Mouse (Mus musculus) common myeloid progenitor, adult 5-6 weeks (primary cell): ENCODE data around the gene Pcbp1. TPM values are rescaled to one million over a fixed set of nuclear protein-coding genes. Genes with fewer than 3 reads are reported as not detected.

ENCODE experiments used
- total RNA-seq: library from RNA; stranded (forward); fragments of 200-1000, 187-1606 nt; gene quantifications from 2 replicates; pipeline ENCODE4 v1.2.3, GENCODE M21; 2017

The Pcbp1 gene
- total RNA-seq, 1 experiment from 2014 or later: 172 TPM

Other genes starting within 250 kb of the Pcbp1 start
- 63.1 and 85.5 TPM in 2 replicates for gene Fam136a, start 160.7 kb downstream of the Pcbp1 start, total RNA-seq
- 75.2 and 119 TPM in 2 replicates for gene Snrpg, start 155.0 kb downstream of the Pcbp1 start, total RNA-seq
- 32.1 and 42.2 TPM in 2 replicates for gene Pcyox1, start 129.2 kb downstream of the Pcbp1 start, total RNA-seq
- gene Tia1, start 122.1 kb downstream of the Pcbp1 start, total RNA-seq: 110 and 120 TPM in 2 replicates
- gene Gm44790, start 99.7 kb downstream of the Pcbp1 start, total RNA-seq: not detected in 2 replicates
- 37.6 and 42.6 TPM in 2 replicates for gene C87436, start 87.9 kb downstream of the Pcbp1 start, total RNA-seq
- 0.55 TPM in 1 of 2 replicates, not detected in the other for gene Asprv1, start 101.8 kb upstream of the Pcbp1 start, total RNA-seq
- 23.6 and 24.5 TPM in 2 replicates for gene Mxd1, start 142.8 kb upstream of the Pcbp1 start, total RNA-seq
- gene Snrnp27, start 158.2 kb upstream of the Pcbp1 start, total RNA-seq: 96.1 and 135 TPM in 2 replicates
- gene Gmcl1, start 207.1 kb upstream of the Pcbp1 start, total RNA-seq: 23.1 and 33.3 TPM in 2 replicates